Mouse (Mus musculus) left cerebral cortex, adult 8-10 months (tissue): Measurements from ENCODE around the gene Tmem50a. TPM values are rescaled to one million over a fixed set of nuclear protein-coding genes. Genes with fewer than 3 reads are reported as not detected.

Experiments
- DNase-seq, 2 experiments: peaks; one replicate each; pipeline ENCODE4 v3.0.0; 2022; ENCODE audit warnings: low spot score in 2 of 2
- total RNA-seq, 4 experiments: library from RNA; stranded (reverse); gene quantifications; 2 replicates each; pipeline ENCODE4 v1.2.4; 2022

Tmem50a gene
- total RNA-seq, 4 experiments from 2014 or later = 119 to 138 (median 124) TPM

- peak in 1 of 2 experiments; percentile 11 for DNase-seq
Measured at GRCm38 (mm10) chr4:134852438-134853255, 62.2 kb downstream of the Tmem50a start.

GRCm38 (mm10) chr4:134851876-134852275 is 62.9 kb downstream of the Tmem50a start:
- DNase-seq = peak in 1 of 2 experiments; percentile 9

- DNase-seq = no peak
Measured at GRCm38 (mm10) chr4:134851236-134851635, 63.6 kb downstream of the Tmem50a start.

- DNase-seq = no peak
Measured at GRCm38 (mm10) chr4:134850551-134850950, 64.3 kb downstream of the Tmem50a start.

Other genes starting within 250 kb of the Tmem50a start
- 10 to 100 TPM; 34.6 to 40.0 (median 38.4) TPM for gene Man1c1, start 210.7 kb downstream of the Tmem50a start, total RNA-seq
- gene Ldlrap1, start 147.0 kb downstream of the Tmem50a start, total RNA-seq = 1 to 10 TPM; 2.8 to 4.8 (median 4.4) TPM
- 10 to 100 TPM; 48.8 to 62.7 (median 58.4) TPM for gene Maco1, start 61.7 kb downstream of the Tmem50a start, total RNA-seq
- under 1 TPM in 1 of 4 experiments, not detected in 3; 0.50 TPM for gene Rhd, start 50.5 kb downstream of the Tmem50a start, total RNA-seq
- gene Rsrp1, start 8.6 kb upstream of the Tmem50a start, total RNA-seq = 100 to 1,000 TPM; 218 to 302 (median 272) TPM
- gene Syf2, start 15.9 kb upstream of the Tmem50a start, total RNA-seq = 10 to 100 TPM; 48.4 to 62.7 (median 56.9) TPM
- under 1 TPM in 2 of 4 experiments, not detected in 2; 0.27 to 0.30 TPM for gene Runx3, start 205.6 kb upstream of the Tmem50a start, total RNA-seq